Mouse (Mus musculus) liver, postnatal 0 days (tissue): ENCODE measurements around the gene Tk1. TPM values are rescaled to one million over a fixed set of nuclear protein-coding genes. Genes with fewer than 3 reads are reported as not detected.
"Not testable (repeated sequence)": the region's sequence is repeated elsewhere in the genome, so short reads cannot be mapped to it uniquely, and the experiment has no call there.

Experiments used
- ATAC-seq: fragments of 200-750 bp; cut with Nextera tagmentation; 2 replicates; pipeline ENCODE4 v1.8.0; 2017; ENCODE audit warnings: mild to moderate bottlenecking, moderate library complexity
- DNase-seq: peaks from one replicate; pipeline ENCODE4 v3.0.0-alpha.2; 2016
- H3K27ac ChIP-seq: fragments of 300-500 bp; sonication (generic); 2 replicates; pipeline ENCODE4 v1.5.1; 2014; ENCODE audit warnings: antibody characterized with exemption, moderate library complexity, mild to moderate bottlenecking, low read depth
- H3K27me3 ChIP-seq: fragments of 300-500 bp; sonication (generic); 2 replicates; pipeline ENCODE4 v1.6.1; 2014; ENCODE audit warnings: low read length, control low read depth, mixed read lengths; ENCODE audit not compliant: insufficient read depth
- H3K36me3 ChIP-seq: fragments of 300-500 bp; sonication (generic); replicated peaks from 2 replicates; pipeline ENCODE4 v1.6.1; 2014; ENCODE audit warnings: mild to moderate bottlenecking, control low read depth, low read length, moderate library complexity, mixed read lengths; ENCODE audit not compliant: insufficient read depth
- H3K4me1 ChIP-seq: fragments of 300-500 bp; sonication (generic); 2 replicates; pipeline ENCODE4 v1.6.1; 2014; ENCODE audit warnings: antibody characterized with exemption, mild to moderate bottlenecking, control low read depth; ENCODE audit not compliant: insufficient read depth
- H3K4me2 ChIP-seq: fragments of 300-500 bp; sonication (generic); 2 replicates; pipeline ENCODE4 v1.6.1; 2014; ENCODE audit warnings: low read depth, mild to moderate bottlenecking, low read length, moderate library complexity, mixed read lengths
- H3K4me3 ChIP-seq: fragments of 300-500 bp; sonication (generic); 2 replicates; pipeline ENCODE4 v1.5.1; 2014; ENCODE audit warnings: low read depth, low read length
- H3K9ac ChIP-seq: fragments of 300-500 bp; sonication (generic); replicated peaks from 2 replicates; pipeline ENCODE4 v1.6.1; 2014; ENCODE audit warnings: mild to moderate bottlenecking, moderate library complexity
- H3K9me3 ChIP-seq: fragments of 300-500 bp; sonication (generic); 2 replicates; pipeline ENCODE4 v1.6.1; 2016; ENCODE audit warnings: mild to moderate bottlenecking, control low read depth, low read length, mixed read lengths
- CTCF ChIP-seq: sonication (generic); IDR thresholded peaks from 2 replicates; pipeline ENCODE4 v1.5.1; 2016; ENCODE audit warnings: antibody characterized with exemption, low read depth
- EP300 ChIP-seq: IDR thresholded peaks from 2 replicates; pipeline ENCODE4 v1.6.1; 2016; ENCODE audit warnings: antibody characterized with exemption, low read depth, mild to moderate bottlenecking
- WGBS: fragments of 180-500 bp; shearing (Covaris S2); extraction: QIAGEN DNeasy Blood & Tissue Kit; methylation state at CpG from one replicate; pipeline ENCODE4 v1.1.7; 2014; ENCODE audit not compliant: insufficient replicate concordance; 5-methylcytosine and 5-hydroxymethylcytosine counted together
- polyA plus RNA-seq: library from polyadenylated mRNA; unstranded; fragments of >200 nt; fragmentation: Nextera tagmentation; extraction: Ambion mirVana; gene quantifications from 2 replicates; pipeline ENCODE4 v1.2.1, GENCODE M21; 2015

The Tk1 gene
- polyA plus RNA-seq, 1 experiment from 2014 or later, result 101 TPM

- H3K9me3 ChIP-seq, result no peaks in the 10 kb centered on the region
- H3K27me3 ChIP-seq, result no peaks in the 10 kb centered on the region
- peak overlapping the region; percentile 7 for H3K4me3 ChIP-seq
- peak; percentile 93 for DNase-seq
- H3K4me2 ChIP-seq, result peak overlapping the region; percentile 63
- peak overlapping the region; percentile 27; the same call in 1 of the 2 replicates for H3K9ac ChIP-seq
- 3% methylated on average over 22 of the region's 22 CpGs for WGBS
- ATAC-seq, result peak; percentile 83
- H3K27ac ChIP-seq, result peak overlapping the region; percentile 56
- H3K4me1 ChIP-seq, result peaks cover 43% of the 10 kb centered on the region
- peaks cover 10% of the 10 kb centered on the region for H3K36me3 ChIP-seq
- TF ChIP-seq EP300, result no peak
- peak; percentile 4; the same call in 1 of the 2 replicates for TF ChIP-seq CTCF
Observed at GRCm38 (mm10) chr11:117792281-117792888, 33.5 kb downstream of the Tk1 start.

- Histone ChIP-seq H3K4me2 (no peak overlapping the region), H3K9ac (no peak overlapping the region), H3K27ac (peak overlapping the region; percentile 56)
Observed at GRCm38 (mm10) chr11:117791441-117791761, 34.5 kb downstream of the Tk1 start.

GRCm38 (mm10) chr11:117790703-117791440 is 35.0 kb downstream of the Tk1 start:
- H3K4me1 ChIP-seq, result peaks cover 28% of the 10 kb centered on the region
- peak overlapping the region; percentile 56 for H3K27ac ChIP-seq
- peak overlapping the region; percentile 69 for H3K4me2 ChIP-seq
- H3K27me3 ChIP-seq, result no peaks in the 10 kb centered on the region
- H3K4me3 ChIP-seq, result peak overlapping the region; percentile 21; the same call in 1 of the 2 replicates
- H3K36me3 ChIP-seq, result peaks cover 17% of the 10 kb centered on the region
- no peaks in the 10 kb centered on the region for H3K9me3 ChIP-seq
- peak; percentile 65 for DNase-seq
- H3K9ac ChIP-seq, result 0 out of 2 replicates have a peak overlapping the region, but pooled peaks have one; percentile 22
- peak; percentile 72 for TF ChIP-seq CTCF
- TF ChIP-seq EP300, result no peak
- peak; percentile 70 for ATAC-seq
- WGBS, result 40% methylated on average over 23 of the region's 23 CpGs

More at GRCm38 (mm10) chr11:117791441-117791761, 34.5 kb downstream of the Tk1 start:
- no peak for DNase-seq
- WGBS, result 81% methylated on average over 9 of the region's 9 CpGs
- no peak for TF ChIP-seq EP300
- no peak for TF ChIP-seq CTCF
- Histone ChIP-seq H3K36me3 (peaks cover 17% of the 10 kb centered on the region), H3K9me3 (no peaks in the 10 kb centered on the region), H3K4me3 (no peak overlapping the region), H3K4me1 (peaks cover 33% of the 10 kb centered on the region), H3K27me3 (no peaks in the 10 kb centered on the region)
- ATAC-seq, result no peak

- Histone ChIP-seq H3K4me1 (peaks cover 26% of the 10 kb centered on the region), H3K27ac (no peak overlapping the region), H3K4me2 (peak overlapping the region; percentile 69), H3K4me3 (peak overlapping the region; percentile 21; the same call in 1 of the 2 replicates), H3K9ac (0 out of 2 replicates have a peak overlapping the region, but pooled peaks have one; percentile 22), H3K36me3 (peaks cover 21% of the 10 kb centered on the region), H3K9me3 (no peaks in the 10 kb centered on the region), H3K27me3 (no peaks in the 10 kb centered on the region)
- WGBS, result 7% methylated on average over 14 of the region's 14 CpGs
- peak; percentile 71 for ATAC-seq
- DNase-seq, result peak; percentile 88
- TF ChIP-seq EP300, result no peak
- TF ChIP-seq CTCF, result peak; percentile 93
Observed at GRCm38 (mm10) chr11:117790286-117790685, 35.6 kb downstream of the Tk1 start.

GRCm38 (mm10) chr11:117788481-117788880 is 37.4 kb downstream of the Tk1 start:
- 85% methylated on average over 7 of the region's 7 CpGs for WGBS
- H3K4me3 ChIP-seq, H3K4me2 ChIP-seq, H3K27me3 ChIP-seq, H3K9me3 ChIP-seq, ATAC-seq, DNase-seq, H3K27ac ChIP-seq, H3K9ac ChIP-seq: not testable (repeated sequence)
- Histone ChIP-seq H3K36me3 (peaks cover 35% of the 10 kb centered on the region), H3K4me1 (peaks cover 32% of the 10 kb centered on the region)

- Histone ChIP-seq H3K27me3 (no peaks in the 10 kb centered on the region), H3K36me3 (peaks cover 32% of the 10 kb centered on the region), H3K4me1 (peaks cover 18% of the 10 kb centered on the region), H3K9ac (peak overlapping the region; percentile 26; the same call in 1 of the 2 replicates), H3K9me3 (no peaks in the 10 kb centered on the region), H3K4me3 (no peak overlapping the region), H3K27ac (no peak overlapping the region), H3K4me2 (no peak overlapping the region)
- TF ChIP-seq EP300, result no peak
- peak; percentile 89 for TF ChIP-seq CTCF
- ATAC-seq (no peak), DNase-seq (peak; percentile 78)
- WGBS, result 10% methylated on average over 10 of the region's 10 CpGs
Observed at GRCm38 (mm10) chr11:117786294-117786693, 39.6 kb downstream of the Tk1 start.
